Mouse (Mus musculus) liver, adult 2 months (tissue): ENCODE results near the gene Dok1. TPM values are rescaled to one million over a fixed set of nuclear protein-coding genes. Genes with fewer than 3 reads are reported as not detected.

Experiments used
- DNase-seq: peaks from one replicate; pipeline ENCODE4 v3.0.0-alpha.2; 2011; ENCODE audit warnings: low read depth, low spot score; ENCODE audit errors: extremely low read depth
- H3K27ac ChIP-seq: fragments of 200-500 bp; replicated peaks from 2 replicates; pipeline ENCODE4 v1.5.1; 2012; ENCODE audit warnings: low read depth, mild to moderate bottlenecking, control low read depth, inconsistent platforms, low read length; ENCODE audit not compliant: insufficient read depth
- H3K27me3 ChIP-seq: fragments of 200-500 bp; 2 replicates; pipeline ENCODE4 v1.6.1; 2012; ENCODE audit warnings: mild to moderate bottlenecking, moderate library complexity, low read length, inconsistent platforms; ENCODE audit not compliant: control insufficient read depth, insufficient read depth
- H3K36me3 ChIP-seq: fragments of 200-500 bp; 2 replicates; pipeline ENCODE4 v1.6.1; 2012; ENCODE audit warnings: low read length, inconsistent platforms; ENCODE audit not compliant: control insufficient read depth, insufficient read depth
- H3K4me1 ChIP-seq: fragments of 200-500 bp; 2 replicates; pipeline ENCODE4 v1.6.1; 2011; ENCODE audit warnings: low read length; ENCODE audit not compliant: control insufficient read depth, insufficient read depth
- H3K4me3 ChIP-seq: fragments of 200-500 bp; 2 replicates; pipeline ENCODE4 v1.5.1; 2011; ENCODE audit warnings: low read depth, mild to moderate bottlenecking, control low read depth, low read length, moderate library complexity; ENCODE audit not compliant: insufficient read depth
- H3K79me2 ChIP-seq: fragments of 200-500 bp; 2 replicates; pipeline ENCODE4 v1.6.1; 2012; ENCODE audit warnings: inconsistent platforms, mild to moderate bottlenecking, low read length, moderate library complexity; ENCODE audit not compliant: control insufficient read depth, insufficient read depth
- H3K9ac ChIP-seq: fragments of 200-500 bp; 2 replicates; pipeline ENCODE4 v1.6.1; 2012; ENCODE audit warnings: low read depth, mild to moderate bottlenecking, control low read depth, inconsistent platforms, low read length
- CTCF ChIP-seq: fragments of 200-500 bp; IDR thresholded peaks from 2 replicates; pipeline ENCODE4 v1.5.1; 2011; ENCODE audit warnings: low read depth, low read length, control low read depth
- POLR2A ChIP-seq: fragments of 200-500 bp; IDR thresholded peaks from 2 replicates; pipeline ENCODE4 v1.6.1; 2011; ENCODE audit warnings: low read length, control low read depth; ENCODE audit not compliant: insufficient read depth; ENCODE audit errors: extremely low read depth
- WGBS: fragments of 180-500 bp; shearing (Covaris S2); methylation state at CpG from one replicate; pipeline ENCODE4 v1.1.7; 2018; 5-methylcytosine and 5-hydroxymethylcytosine counted together
- polyA plus RNA-seq: library from polyadenylated mRNA; depleted of rRNA; stranded (reverse); fragments of >200 nt; gene quantifications from 2 replicates; pipeline ENCODE4 v1.2.3, GENCODE M21; 2012
- total RNA-seq: library from RNA; depleted of rRNA; stranded (reverse); fragments of >200 nt; gene quantifications from 2 replicates; pipeline ENCODE4 v1.2.3, GENCODE M21; 2014

Dok1 gene
- total and polyA plus RNA-seq, 2 experiments, result 1.2 to 1.4 TPM

GRCm38 (mm10) chr6:83054074-83054851 is 21.0 kb upstream of the Dok1 start, which contains the start of gene Aup1:
TSS of gene Aup1 (plus strand) at chr6:83054521.
- Histone ChIP-seq H3K4me3 (peak within 1 kb of the TSS; percentile 92), H3K9ac (peak within 1 kb of the TSS; percentile 97), H3K36me3 (peaks cover 8% of the 10 kb centered on the region), H3K27me3 (no peaks in the 10 kb centered on the region), H3K79me2 (peaks cover 17% of the 10 kb centered on the region; the same call in 1 of the 2 replicates), H3K27ac (peak within 1 kb of the TSS; percentile 76), H3K4me1 (peaks cover 17% of the 10 kb centered on the region)
- DNase-seq, result peak; percentile 97
- no peak for TF ChIP-seq CTCF
- peak; percentile 76 for TF ChIP-seq POLR2A
- WGBS, result under 1% methylated on average over 64 of the region's 64 CpGs

GRCm38 (mm10) chr6:83053136-83053960 is 20.1 kb upstream of the Dok1 start:
- no peak for TF ChIP-seq CTCF
- no peak for TF ChIP-seq POLR2A
- WGBS, result 14% methylated on average over 26 of the region's 26 CpGs
- Histone ChIP-seq H3K79me2 (peaks cover 17% of the 10 kb centered on the region; the same call in 1 of the 2 replicates), H3K4me3 (peak overlapping the region; percentile 92), H3K9ac (peak overlapping the region; percentile 71), H3K4me1 (peaks cover 16% of the 10 kb centered on the region), H3K27me3 (no peaks in the 10 kb centered on the region), H3K36me3 (peaks cover 8% of the 10 kb centered on the region), H3K27ac (no peak overlapping the region)
- no peak for DNase-seq

GRCm38 (mm10) chr6:83049367-83049766 is 16.1 kb upstream of the Dok1 start:
- no peak for DNase-seq
- 74% methylated on average over 10 of the region's 10 CpGs for WGBS

GRCm38 (mm10) chr6:83044742-83045141 is 11.5 kb upstream of the Dok1 start:
- Histone ChIP-seq H3K4me1 (no peaks in the 10 kb centered on the region), H3K9ac (no peak overlapping the region), H3K36me3 (no peaks in the 10 kb centered on the region), H3K4me3 (no peak overlapping the region), H3K27ac (no peak overlapping the region), H3K79me2 (no peaks in the 10 kb centered on the region), H3K27me3 (no peaks in the 10 kb centered on the region)
- peak; percentile 30 for DNase-seq
- WGBS, result 72% methylated on average over 9 of the region's 9 CpGs
- TF ChIP-seq CTCF (no peak), POLR2A (no peak)

More at GRCm38 (mm10) chr6:83049367-83049766, 16.1 kb upstream of the Dok1 start:
- no peak overlapping the region for H3K27ac ChIP-seq
- no peak overlapping the region for H3K9ac ChIP-seq
- peaks cover 3% of the 10 kb centered on the region; the same call in 1 of the 2 replicates for H3K79me2 ChIP-seq
- H3K36me3 ChIP-seq, result no peaks in the 10 kb centered on the region; the same call in 1 of the 2 replicates
- H3K4me3 ChIP-seq, result no peak overlapping the region
- no peaks in the 10 kb centered on the region for H3K27me3 ChIP-seq
- no peak for TF ChIP-seq CTCF
- TF ChIP-seq POLR2A, result no peak
- H3K4me1 ChIP-seq, result peaks cover 5% of the 10 kb centered on the region; the same call in 1 of the 2 replicates

- no peak overlapping the region for H3K27ac ChIP-seq
- H3K79me2 ChIP-seq, result no peaks in the 10 kb centered on the region
These were observed 10.7 kb upstream of the Dok1 start for GRCm38 (mm10) chr6:83043993-83044392.

More at GRCm38 (mm10) chr6:83043993-83044392, 10.7 kb upstream of the Dok1 start:
- H3K36me3 ChIP-seq, result no peaks in the 10 kb centered on the region
- H3K27me3 ChIP-seq, result no peaks in the 10 kb centered on the region
- TF ChIP-seq CTCF (no peak), POLR2A (no peak)
- H3K4me3 ChIP-seq, result no peak overlapping the region
- 95% methylated on average over 5 of the region's 5 CpGs for WGBS
- no peak overlapping the region for H3K9ac ChIP-seq
- H3K4me1 ChIP-seq, result no peaks in the 10 kb centered on the region
- no peak for DNase-seq
